Mouse (Mus musculus) B cell, adult 2 months (primary cell): ENCODE data around the gene Sult2b1.

Experiments
- DNase-seq, 2 experiments: peaks; one replicate each; pipeline ENCODE4 v3.0.0; 2022

Gene Sult2b1

DNA sequence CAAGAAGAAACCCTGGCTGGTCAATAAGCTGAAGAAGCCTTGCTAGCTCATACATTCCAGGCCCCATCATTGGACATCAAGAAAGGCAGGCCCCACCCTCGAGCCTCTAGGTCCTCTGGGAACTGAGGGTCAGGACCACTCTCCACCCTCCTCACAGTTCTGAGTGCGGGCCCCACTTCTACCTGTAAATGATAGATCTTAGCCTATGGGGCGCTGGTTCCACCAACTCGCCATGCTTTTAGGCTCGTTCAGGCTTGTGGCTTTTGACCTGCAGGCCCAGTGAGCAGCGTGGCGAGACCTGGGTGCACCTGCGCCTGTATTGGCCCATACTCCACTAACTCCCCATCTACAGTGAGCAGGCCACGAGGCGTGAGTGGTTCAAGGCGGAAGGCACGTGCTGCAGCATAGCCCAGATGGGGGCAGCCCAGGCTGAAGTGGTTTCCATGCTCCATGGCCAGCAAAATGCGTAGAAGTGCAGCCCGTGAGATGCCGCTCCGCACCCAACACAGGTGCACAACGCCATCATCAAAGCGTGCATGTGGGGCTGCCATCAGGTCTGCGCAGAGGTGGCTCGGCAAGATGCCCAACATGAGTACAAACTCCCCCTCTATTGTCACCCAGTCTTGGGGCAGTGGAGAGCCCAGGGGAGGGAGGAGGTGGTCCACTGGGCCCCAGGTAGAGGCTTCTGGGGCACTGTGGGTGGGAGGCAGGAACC, 73.8 kb downstream of the Sult2b1 start:
- DNase-seq = no peak

GRCm38 (mm10) chr7:45709677-45710355, 74.7 kb downstream of the Sult2b1 start:
- DNase-seq = no peak

DNA sequence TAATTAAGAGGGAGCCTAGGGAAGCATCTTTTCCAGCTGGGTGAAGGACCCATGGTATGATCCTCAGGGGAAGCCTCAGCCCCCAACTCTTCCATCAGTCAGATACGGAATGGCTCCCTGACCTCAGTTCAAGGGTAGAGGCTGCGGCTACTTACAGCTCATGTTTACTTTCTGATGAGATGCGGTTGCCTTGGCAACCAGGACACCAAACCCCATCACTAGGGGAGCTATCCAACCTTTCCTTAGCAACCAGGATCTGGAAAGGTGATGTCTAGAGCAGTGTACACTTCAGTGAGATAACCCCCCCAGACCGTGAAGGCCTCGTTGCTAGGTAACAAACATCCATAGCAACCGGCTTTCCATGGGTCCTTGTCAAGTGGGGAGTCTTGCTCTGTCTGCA, 75.4 kb downstream of the Sult2b1 start:
- DNase-seq = no peak

- DNase-seq = peak; percentile 56 to 58
Measured at GRCm38 (mm10) chr7:45708221-45708761, 76.2 kb downstream of the Sult2b1 start.

- DNase-seq = peak; percentile 93 to 94
Measured at GRCm38 (mm10) chr7:45707375-45707967, 77.0 kb downstream of the Sult2b1 start.

- DNase-seq = peak; percentile 92 to 93
Measured at GRCm38 (mm10) chr7:45706721-45707241, 77.7 kb downstream of the Sult2b1 start.

DNA sequence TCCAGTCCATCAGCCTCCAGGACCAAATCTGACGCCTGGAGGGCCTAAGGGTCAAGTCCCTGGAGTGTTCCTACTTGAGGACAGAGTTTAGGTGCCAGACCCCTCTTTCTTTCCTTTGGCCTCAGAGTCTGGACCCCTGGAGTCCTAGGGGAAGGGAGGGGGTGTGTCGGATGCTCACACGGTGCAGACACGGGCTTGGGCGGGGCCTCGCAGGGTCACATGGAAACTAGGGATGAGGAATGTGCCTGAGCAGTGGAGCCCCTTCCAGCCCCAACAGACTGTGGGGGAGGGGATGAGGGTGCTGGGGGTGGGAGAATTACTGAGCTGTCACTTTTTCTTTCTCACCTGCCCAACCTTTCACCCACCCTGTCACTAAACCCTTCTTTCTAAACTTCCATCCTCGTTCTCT, 78.6 kb downstream of the Sult2b1 start:
- peak; percentile 41 to 42 for DNase-seq

GRCm38 (mm10) chr7:45705443-45705864, 79.0 kb downstream of the Sult2b1 start:
- DNase-seq = peak in 1 of 2 experiments; percentile 47

DNA sequence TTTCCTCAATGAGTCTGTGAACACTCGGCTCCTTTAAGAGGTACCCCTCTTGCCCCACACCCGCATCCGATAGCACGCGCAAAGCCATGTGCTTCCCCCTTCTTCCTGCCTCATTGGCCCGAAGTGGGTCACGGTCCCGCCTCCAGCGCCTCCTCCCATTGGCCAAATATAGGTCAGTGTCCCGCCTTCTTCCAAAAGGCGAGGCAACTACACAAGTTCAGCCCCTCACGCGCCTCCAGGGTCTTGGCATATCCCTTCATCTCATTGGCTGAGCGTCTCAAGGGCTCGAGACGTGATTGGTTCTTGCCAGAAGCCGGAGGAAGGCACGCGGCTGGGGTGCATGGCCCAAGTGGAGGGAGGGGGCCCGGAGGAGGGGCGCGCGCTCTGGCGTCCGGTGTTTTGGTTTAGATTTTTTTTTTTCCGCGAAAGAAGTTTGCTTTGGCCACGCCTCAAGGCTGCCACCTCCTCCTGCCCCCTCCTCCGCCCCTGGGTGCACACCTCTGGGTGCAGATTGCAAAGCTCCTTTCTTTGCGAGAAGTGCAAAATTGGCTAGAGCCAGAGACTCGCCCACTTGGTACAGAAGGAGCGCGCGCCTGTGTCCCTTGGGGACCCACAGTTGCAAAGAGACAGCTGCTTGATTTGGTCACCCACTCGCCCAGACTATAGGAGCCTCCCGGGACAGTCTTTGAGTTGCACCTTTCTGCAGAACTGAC, 79.6 kb downstream of the Sult2b1 start, which contains the start of gene Dbp:
Gene Dbp (plus strand): TSS at position 359 of the 713 bp plus-strand sequence.
- peak; percentile 96 to 98 for DNase-seq

GRCm38 (mm10) chr7:45704046-45704559, 80.4 kb downstream of the Sult2b1 start:
- peak; percentile 67 to 69 for DNase-seq

- DNase-seq = no peak
Measured at GRCm38 (mm10) chr7:45703521-45704033, 80.9 kb downstream of the Sult2b1 start.

DNA sequence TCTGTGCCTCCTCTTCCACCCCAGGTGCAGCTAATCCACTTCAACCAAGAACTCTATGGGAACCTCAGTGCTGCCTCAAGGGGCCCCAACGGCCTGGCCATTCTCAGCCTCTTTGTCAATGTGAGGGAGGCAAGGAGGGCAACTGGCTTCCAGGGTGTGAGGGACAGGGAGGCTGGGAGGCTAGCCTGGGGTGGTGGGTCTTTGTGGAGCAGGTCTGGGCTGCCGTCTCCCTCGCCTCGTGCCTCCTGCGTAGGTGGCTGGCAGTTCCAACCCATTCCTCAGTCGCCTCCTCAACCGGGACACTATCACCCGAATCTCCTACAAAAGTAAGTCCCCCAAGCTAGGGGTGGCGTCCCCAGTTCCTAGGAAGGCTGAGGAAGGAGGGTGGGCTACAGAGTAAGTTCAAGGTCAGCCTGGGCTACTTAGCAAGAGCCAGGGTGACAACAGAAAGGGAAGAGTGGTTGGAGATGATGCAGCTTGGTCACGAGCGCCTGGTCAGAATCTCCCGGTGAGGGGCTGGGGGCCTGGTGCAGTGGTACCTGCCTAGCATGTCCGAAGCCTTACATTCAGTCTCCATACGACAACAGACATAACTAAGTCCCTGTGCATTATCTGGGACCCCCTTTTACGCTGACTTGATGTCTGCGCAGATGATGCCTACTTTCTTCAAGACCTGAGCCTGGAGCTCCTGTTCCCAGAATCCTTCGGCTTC, 81.5 kb downstream of the Sult2b1 start:
- DNase-seq = no peak

GRCm38 (mm10) chr7:45702316-45702715, 82.2 kb downstream of the Sult2b1 start:
- DNase-seq = no peak

- DNase-seq = no peak
Measured at GRCm38 (mm10) chr7:45701607-45702006, 82.9 kb downstream of the Sult2b1 start.

DNA sequence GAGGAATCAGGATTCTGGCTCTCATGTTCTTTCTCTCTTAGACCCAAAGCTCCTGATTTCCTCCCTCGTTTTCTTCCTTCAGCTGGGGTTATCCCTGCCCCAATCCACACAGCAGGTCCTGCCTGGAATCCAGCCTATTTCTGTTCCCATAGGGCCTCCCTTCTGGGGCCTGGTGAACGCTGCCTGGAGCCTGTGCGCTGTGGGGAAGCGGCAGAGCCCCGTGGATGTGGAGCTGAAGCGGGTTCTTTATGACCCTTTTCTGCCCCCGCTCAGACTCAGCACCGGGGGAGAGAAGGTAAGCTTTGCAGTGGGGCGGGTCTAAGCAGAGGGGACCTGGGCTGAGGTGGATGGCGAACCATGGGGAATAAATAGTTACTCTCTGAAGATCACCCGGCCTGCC, 83.4 kb downstream of the Sult2b1 start:
- no peak for DNase-seq

DNA sequence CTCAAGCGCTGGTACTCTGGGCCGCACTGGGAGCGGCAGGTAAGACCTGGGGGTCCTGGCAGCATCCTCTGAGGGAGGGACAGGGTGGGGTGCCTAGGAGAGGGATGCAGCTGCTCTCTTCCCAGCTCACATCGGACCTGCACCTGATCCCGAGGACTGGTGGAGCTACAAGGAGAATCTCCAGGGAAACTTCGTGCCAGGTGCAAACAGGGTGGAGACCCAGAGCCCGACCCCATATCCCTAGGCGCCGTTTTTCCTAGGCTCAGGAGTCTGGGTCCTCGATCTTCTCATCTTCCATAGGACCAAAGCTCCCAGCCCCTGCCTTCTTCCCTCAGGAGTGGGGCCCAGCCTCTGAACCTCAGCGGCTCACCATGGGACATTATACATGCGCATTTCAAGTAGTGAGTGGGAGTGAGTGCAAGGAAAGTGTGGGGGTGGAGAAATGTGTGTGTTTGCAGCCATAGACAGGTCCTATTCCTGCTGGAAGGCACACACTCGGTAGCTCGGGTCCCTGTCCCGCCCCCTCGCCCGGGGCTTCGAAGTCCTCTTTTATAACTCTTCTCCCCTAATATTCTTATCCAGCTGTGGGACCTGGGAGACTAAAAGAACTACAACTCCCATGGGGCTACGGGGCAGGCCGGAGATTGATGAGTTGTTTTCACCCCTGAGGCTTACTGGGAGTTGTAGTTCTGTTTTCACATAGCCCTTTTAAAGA, 84.0 kb downstream of the Sult2b1 start:
- DNase-seq = peak; percentile 78 to 79

- DNase-seq = no peak
Measured at GRCm38 (mm10) chr7:45699523-45700141, 84.8 kb downstream of the Sult2b1 start, which contains the start of gene Car11. Gene Car11, plus strand, starts transcription at chr7:45699843.

DNA sequence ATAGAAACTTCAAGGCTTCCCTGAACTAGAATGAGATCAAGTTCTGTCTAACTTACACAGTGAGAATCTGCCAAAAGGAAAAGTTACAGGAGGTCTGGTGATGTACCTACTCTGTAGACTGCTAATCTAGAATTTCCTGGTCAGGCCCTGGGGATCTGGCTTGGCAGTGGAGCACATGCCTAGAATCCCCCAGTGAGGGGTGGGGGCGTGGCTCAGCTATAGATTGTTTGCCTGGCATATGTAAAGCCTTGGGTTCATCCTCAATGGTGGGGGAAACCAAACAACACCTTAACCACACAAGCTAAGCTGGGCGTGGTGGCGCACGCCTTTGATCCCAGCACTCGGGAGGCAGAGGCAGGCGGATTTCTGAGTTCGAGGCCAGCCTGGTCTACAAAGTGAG, 86.6 kb downstream of the Sult2b1 start:
- DNase-seq = no peak

GRCm38 (mm10) chr7:45695098-45695497, 89.4 kb downstream of the Sult2b1 start:
- DNase-seq = no peak

DNA sequence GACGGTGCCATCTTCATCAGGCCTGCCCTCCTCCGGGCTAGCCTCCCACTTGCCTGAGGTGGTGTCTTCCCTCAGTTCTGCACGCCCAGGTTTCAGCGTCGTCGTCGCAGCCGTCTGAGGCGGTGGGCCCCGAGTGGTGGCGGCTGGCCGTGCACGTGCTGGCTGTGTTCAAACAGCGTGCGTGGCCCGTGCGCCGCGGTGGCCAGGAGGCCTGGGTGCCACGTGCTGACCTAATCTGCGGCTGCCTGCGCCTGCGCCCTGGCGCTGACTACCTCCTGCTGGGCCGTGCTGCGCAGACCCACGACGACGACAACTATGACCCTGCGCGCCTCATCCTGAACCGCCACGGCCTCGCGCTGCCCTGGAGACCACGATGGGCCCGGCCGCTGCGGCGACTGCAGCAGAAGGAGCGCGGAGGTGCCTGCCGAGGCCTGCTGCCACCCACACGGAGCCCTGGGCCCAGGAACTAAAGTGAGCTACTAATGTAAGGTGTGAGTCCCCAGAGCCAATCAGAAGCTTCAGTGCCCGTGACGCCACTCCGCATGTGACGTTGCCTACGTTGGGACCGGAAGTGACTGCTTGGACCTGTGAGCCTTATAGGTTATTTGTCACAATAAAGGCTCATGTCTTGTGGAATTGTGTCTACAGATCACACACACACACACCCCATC, 90.4 kb downstream of the Sult2b1 start, which contains the start of gene Sec1:
Gene Sec1 (minus strand): TSS at position 482 of the 671 bp plus-strand sequence.
- no peak for DNase-seq
